Mouse (Mus musculus) left cerebral cortex, postnatal 36 days (tissue): ENCODE results near the gene Fam229b. TPM values are rescaled to one million over a fixed set of nuclear protein-coding genes. Genes with fewer than 3 reads are reported as not detected.

ENCODE experiments used
- DNase-seq, 2 experiments: peaks; one replicate each; pipeline ENCODE4 v3.0.0; 2021 to 2022; ENCODE audit warnings: low spot score in 2 of 2, mixed read lengths in 1 of 2
- intact Hi-C: fragments of 180-260 bp; cut with DNase I; formaldehyde crosslinking; loops from one replicate; pipeline ENCODE4 v1.15.1; 2025
- total RNA-seq, 2 experiments: library from RNA; stranded (reverse); gene quantifications; 2 replicates each; pipeline ENCODE4 v1.2.3; 2021

Fam229b gene
- total RNA-seq, 2 experiments from 2014 or later: 16.1 to 18.6 TPM

DNA sequence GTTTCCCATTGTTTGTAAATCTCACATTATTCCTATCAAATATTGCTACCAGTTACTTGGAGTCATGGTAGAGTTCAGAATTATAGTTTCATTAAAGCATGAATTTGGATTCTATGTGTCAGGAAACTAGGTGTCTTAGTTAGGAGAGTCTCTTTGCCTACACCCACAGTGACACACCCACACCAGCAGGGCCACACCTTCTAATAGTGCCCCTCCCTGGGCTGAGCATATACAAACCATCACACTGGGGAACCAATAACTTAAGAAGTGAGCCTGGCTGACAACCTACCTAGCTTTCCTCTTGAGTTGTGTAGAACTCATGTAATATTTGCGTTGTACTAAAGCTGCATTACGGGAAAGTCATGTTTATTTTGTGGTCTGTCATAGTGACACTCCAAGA lies 7.7 kb upstream of the Fam229b start:
- intact Hi-C loops: no loop called here
- no peak for DNase-seq

DNA sequence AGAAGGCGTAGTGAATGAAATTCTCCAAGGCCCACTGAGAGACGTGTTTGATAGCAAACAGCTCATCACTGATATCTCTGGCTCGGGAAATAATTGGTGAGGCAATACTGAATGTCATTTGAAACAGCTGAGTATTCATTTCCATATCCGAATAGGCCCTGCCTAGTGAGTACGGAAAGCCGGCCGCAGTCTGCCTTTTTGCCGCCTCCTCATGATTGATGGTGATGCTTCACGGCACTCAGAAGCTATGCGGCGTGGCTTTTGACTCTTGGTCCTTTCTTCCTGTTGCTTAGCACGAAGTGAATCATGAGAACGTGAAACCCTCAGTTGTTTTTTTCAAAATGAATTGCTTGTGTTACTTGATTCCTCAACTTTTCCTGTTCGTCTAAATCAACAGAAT lies 7.1 kb upstream of the Fam229b start:
- no peak for DNase-seq
- intact Hi-C loops: no loop called here

DNA sequence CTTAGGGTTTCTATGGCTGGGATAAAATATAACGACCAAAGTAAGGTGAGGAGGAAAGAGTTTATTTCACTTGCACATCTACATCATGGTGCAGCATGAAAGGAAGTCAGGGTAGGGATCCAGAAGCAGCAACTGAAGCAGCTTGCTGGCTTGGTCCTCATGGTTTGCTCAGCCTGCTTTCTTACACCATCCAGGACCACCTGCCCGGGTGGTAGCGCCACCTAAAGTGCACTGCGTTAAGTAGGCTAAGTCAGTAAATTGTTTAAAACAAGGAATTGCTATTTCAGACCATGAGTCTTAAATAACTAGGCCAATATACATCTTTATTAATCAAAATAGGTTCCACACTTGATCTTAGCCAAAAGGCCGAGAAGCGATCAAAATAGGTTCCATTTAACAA lies 5.0 kb upstream of the Fam229b start:
- intact Hi-C loops: no loop called here
- no peak for DNase-seq

DNA sequence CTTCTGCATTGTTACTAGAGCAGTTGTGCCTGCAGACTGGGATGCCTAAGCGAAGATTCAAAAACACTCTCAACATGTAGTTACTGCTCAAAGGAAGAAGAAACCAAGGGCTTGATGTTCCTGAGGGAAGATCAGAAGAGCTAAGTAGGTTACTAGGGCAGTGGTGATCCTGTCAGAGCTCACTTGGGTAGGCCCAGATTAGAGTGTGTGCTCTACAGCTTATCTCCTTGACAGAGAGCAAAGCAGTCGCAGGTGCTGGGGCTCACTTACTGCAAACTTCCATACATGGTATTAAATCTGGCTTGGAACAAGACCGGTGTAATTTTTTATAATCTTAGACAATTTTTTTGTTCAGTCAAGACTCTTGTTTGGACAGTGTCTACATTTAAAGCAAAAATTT lies 4.1 kb upstream of the Fam229b start:
- intact Hi-C loops: no loop called here
- DNase-seq: no peak

- DNase-seq: no peak
- intact Hi-C loops: no loop called here
Measured at GRCm38 (mm10) chr10:39121412-39121811, 12.3 kb downstream of the Fam229b start.

DNA sequence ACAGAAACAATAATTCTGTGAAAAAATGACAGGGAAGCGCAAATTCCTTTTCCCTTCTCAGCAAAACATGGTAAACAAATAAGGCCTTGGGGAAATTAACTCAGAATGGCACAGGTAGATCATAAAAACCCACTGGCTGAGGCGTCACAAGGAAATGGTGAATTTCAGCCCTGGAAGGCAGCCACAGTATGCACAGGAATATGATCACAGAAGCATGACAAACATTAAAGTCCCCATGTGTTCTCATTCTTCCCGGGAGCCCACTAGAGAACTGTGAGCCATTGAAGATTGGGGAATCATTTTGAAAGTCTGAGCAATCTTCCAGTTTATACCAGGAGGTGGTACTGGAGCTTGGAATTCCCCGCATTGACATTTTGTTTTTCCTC lies 24.2 kb downstream of the Fam229b start:
- intact Hi-C loops: no loop called here

GRCm38 (mm10) chr10:39108837-39109488 lies 24.8 kb downstream of the Fam229b start:
- DNase-seq: no peak
- intact Hi-C loops: no loop called here

More for the DNA sequence above, 24.2 kb downstream of the Fam229b start:
- no peak for DNase-seq

DNA sequence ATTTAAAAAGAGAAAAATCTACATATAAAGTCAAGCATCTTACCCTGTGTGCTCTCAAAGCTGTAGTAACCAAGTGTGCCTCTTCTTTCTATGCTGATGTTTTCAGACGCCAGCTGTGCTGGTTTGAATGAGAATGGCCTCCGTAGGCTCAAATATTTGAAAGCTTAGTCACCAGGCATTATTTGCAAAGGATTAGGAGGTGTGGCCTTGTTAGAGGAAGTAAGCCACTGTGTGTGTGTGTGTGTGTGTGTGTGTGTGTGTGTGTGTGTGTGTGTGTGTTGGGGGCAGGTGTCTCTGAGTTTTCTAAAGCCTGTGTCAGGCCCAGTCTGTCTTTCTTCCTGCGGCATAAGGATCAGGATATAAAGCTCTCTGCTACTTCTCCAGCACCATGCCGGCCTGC lies 26.8 kb downstream of the Fam229b start:
- intact Hi-C loops: no loop called here
- no peak for DNase-seq

DNA sequence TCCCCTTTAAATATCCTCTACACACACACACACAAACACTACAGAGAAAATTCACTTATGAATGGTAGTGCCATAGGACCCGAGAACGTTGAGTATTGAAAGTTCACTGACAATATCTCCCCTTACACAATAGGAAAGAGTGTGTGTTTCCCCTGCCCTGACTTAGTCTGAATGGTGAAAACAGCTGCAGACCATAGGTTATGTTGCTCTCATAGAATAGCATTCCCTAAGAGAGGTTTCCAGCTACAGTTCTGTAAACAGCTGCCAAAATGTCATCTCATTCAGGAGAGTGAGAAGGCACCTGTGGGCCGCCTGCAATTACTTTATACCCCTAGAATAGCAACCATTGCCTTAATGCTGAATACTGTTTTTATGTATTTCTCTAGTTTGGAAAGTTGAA lies 27.3 kb downstream of the Fam229b start:
- intact Hi-C loops: no loop called here
- DNase-seq: no peak

DNA sequence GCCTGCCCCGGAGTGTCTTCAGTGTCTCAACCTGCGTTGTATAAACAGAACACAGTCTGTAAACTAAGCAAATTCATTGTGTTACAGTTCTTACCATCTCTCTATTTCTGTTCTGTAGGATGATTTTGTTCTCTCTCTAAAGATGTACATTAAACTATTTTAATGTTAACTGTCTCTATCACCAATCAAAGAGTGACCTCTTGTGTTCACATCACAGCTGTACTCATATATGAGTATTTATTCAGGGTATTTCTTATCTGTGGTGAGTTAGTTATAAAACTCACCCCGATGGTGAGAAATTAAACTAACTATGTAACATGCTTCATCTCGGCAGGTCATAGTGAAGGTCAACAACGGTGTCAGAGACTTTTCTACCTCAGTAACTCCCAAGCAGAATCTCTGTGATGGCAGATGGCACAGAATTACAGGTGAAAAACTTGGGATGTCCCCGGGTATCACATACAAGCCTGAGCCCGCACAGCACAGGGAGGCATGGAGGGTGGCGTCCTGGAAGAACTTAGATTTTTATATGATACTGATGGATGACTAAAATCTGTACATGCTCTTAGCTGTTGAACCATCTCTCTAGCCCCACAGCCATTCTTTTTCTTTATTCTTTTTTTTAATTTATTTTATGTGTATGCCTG lies 28.8 kb downstream of the Fam229b start:
- no peak for DNase-seq
- intact Hi-C loops: no loop called here

DNA sequence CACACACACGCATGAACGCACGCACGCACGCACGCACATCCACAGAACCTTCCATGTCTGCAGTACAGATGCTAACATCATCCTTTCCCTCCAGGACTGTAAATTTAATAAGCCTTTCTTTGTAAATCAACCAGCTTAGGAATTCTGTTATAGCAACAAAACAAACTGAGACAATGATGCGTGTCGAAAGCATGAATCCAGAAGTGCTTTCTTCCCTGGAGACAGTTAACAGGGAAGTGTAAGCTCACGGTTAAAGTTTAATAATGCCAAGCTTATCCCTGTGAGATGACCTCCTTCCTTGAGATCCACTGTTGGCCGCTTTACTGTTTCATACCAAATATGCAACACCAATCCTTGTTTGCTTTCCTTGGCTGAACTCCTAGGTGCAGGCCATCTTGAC lies 35.0 kb downstream of the Fam229b start:
- no peak for DNase-seq
- intact Hi-C loops: no loop called here

GRCm38 (mm10) chr10:39096981-39097380 lies 36.7 kb downstream of the Fam229b start:
- intact Hi-C loops: no loop called here
- no peak for DNase-seq

- intact Hi-C loops: no loop called here
- no peak for DNase-seq
Measured at GRCm38 (mm10) chr10:39072048-39072447, 61.7 kb downstream of the Fam229b start.

Other genes starting within 250 kb of the Fam229b start
- gene Lama4, start 168.4 kb downstream of the Fam229b start, total RNA-seq: 10 to 100 TPM; 10.1 to 13.0 TPM
- gene Tube1, start 62 bp upstream of the Fam229b start, total RNA-seq: 1 to 10 TPM; 2.8 to 3.7 TPM
- gene Ccn6, start 29.9 kb upstream of the Fam229b start, total RNA-seq: under 1 TPM in 1 of 2 experiments, not detected in 1; 0.36 TPM
- 100 to 1,000 TPM; 119 to 138 TPM for gene Fyn, start 234.9 kb upstream of the Fam229b start, total RNA-seq